Mouse (Mus musculus) thymus, adult 2 months (tissue): ENCODE measurements around the gene Gm11756. TPM values are rescaled to one million over a fixed set of nuclear protein-coding genes. Genes with fewer than 3 reads are reported as not detected.
"Not testable (repeated sequence)": the region's sequence is repeated elsewhere in the genome, so short reads cannot be mapped to it uniquely, and the experiment has no call there.

Source experiments
- DNase-seq: peaks from one replicate; pipeline ENCODE4 v3.0.0; 2021
- H3K27ac ChIP-seq: fragments of 200-500 bp; 2 replicates; pipeline ENCODE4 v1.5.1; 2012; ENCODE audit warnings: low read length, control low read depth; ENCODE audit not compliant: control insufficient read depth, insufficient read depth
- H3K27me3 ChIP-seq: fragments of 200-500 bp; 2 replicates; pipeline ENCODE4 v1.6.1; 2012; ENCODE audit warnings: mild to moderate bottlenecking, low read length, moderate library complexity, mixed read lengths; ENCODE audit not compliant: control insufficient read depth, insufficient read depth
- H3K36me3 ChIP-seq: fragments of 200-500 bp; 2 replicates; pipeline ENCODE4 v1.6.1; 2012; ENCODE audit warnings: mild to moderate bottlenecking, low read length, moderate library complexity; ENCODE audit not compliant: control insufficient read depth, insufficient read depth
- H3K4me1 ChIP-seq: fragments of 200-500 bp; replicated peaks from 2 replicates; pipeline ENCODE4 v1.6.1; 2012; ENCODE audit warnings: low read length; ENCODE audit not compliant: control insufficient read depth, insufficient read depth
- H3K4me3 ChIP-seq: fragments of 200-500 bp; 2 replicates; pipeline ENCODE4 v1.5.1; 2012; ENCODE audit warnings: mild to moderate bottlenecking, low read length, control low read depth, moderate library complexity; ENCODE audit not compliant: control insufficient read depth, insufficient read depth
- CTCF ChIP-seq: fragments of 200-500 bp; IDR thresholded peaks from 2 replicates; pipeline ENCODE4 v1.5.1; 2012; ENCODE audit warnings: mild to moderate bottlenecking, control low read depth, low read length, moderate library complexity, borderline replicate concordance; ENCODE audit not compliant: control insufficient read depth, poor library complexity, insufficient read depth; ENCODE audit errors: extremely low read depth
- POLR2A ChIP-seq: fragments of 200-500 bp; IDR thresholded peaks from 2 replicates; pipeline ENCODE4 v1.6.1; 2012; ENCODE audit warnings: mild to moderate bottlenecking, low read length, control low read depth, moderate library complexity; ENCODE audit not compliant: control insufficient read depth, poor library complexity, insufficient read depth; ENCODE audit errors: extremely low read depth
- WGBS: fragments of 180-500 bp; shearing (Covaris S2); methylation state at CpG from one replicate; pipeline ENCODE4 v1.1.7; 2018; 5-methylcytosine and 5-hydroxymethylcytosine counted together
- polyA plus RNA-seq: library from polyadenylated mRNA; depleted of rRNA; stranded (reverse); fragments of >200 nt; gene quantifications from 2 replicates; pipeline ENCODE4 v1.2.3, GENCODE M21; 2012; rRNA removed

Gene Gm11756
- polyA plus RNA-seq = not detected in 2 replicates

DNA sequence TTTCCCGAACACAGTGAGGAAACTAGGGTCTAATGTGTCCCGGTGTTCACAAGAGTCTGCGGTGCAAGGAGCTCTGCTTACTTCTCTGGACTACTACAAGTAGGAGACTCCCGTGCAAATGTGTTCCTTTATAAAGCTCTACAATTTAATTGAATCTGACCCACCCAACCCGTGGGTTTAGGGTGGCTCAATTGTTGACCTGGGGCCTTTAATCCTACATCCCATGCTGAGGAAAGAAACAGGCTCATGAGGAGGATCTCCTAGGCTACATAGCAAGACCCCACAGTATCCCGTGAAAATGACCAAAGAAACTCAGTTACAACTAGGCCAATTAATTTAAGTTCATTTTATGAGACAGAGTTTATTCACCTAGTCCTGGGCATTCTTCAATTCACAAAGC lies at the start of gene Gm11756:
TSS of gene Gm11756 (minus strand) at position 101 of the 400 bp plus-strand sequence.
- not testable (repeated sequence) for DNase-seq, H3K4me1 ChIP-seq, H3K27me3 ChIP-seq, H3K36me3 ChIP-seq, H3K27ac ChIP-seq, H3K4me3 ChIP-seq
- 90% methylated on average over 6 of the region's 6 CpGs for WGBS

DNA sequence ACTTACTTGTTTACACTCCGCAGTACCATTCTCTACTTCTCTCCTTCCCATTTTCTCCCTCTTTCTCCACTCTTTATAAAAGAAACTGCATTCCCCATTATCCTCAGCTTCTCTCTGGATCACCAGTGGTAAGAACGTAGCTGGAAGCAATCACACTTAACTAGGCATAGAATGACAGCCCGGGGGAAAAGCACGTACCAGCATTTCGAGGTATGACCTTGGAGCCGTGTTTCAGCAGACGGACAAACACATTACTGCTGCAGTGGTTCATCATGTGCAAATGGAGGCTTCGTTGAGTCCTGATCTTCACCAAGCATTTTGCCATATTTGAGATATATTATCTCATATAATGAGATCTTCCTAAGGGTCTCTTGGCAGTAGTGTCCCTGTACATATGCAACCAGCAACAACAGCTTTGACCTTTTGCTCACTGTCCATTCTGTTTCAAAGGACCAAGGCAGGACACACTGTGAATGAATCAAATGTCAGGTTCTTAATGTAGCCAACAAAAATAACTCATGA lies 29.9 kb upstream of the Gm11756 start, which contains the start of gene 2310002L09Rik:
TSS of gene 2310002L09Rik (minus strand) at position 472 of the 522 bp plus-strand sequence.
- TF ChIP-seq CTCF = no peak
- TF ChIP-seq POLR2A = no peak
- Histone ChIP-seq H3K36me3 (no peaks in the 10 kb centered on the region), H3K4me3 (no peak within 1 kb of the TSS), H3K4me1 (no peaks in the 10 kb centered on the region), H3K27ac (no peak within 1 kb of the TSS), H3K27me3 (no peaks in the 10 kb centered on the region)
- 89% methylated on average over 8 of the region's 8 CpGs for WGBS
- no peak for DNase-seq

DNA sequence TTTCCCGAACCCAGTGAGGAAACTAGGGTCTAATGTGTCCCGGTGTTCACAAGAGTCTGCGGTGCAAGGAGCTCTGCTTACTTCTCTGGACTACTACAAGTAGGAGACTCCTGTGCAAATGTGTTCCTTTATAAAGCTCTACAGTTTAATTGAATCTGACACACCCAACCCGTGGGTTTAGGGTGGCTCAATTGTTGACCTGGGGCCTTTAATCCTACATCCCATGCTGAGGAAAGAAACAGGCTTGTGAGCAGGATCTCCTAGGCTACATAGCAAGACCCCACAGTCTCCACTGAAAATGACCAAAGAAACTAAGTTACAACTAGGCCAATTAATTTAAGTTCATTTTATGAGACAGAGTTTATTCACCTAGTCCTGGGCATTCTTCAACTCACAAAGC lies 14.7 kb downstream of the Gm11756 start, which contains the start of gene Gm13871:
TSS of gene Gm13871 (minus strand) at position 101 of the 400 bp plus-strand sequence.
- H3K27me3 ChIP-seq, H3K36me3 ChIP-seq, H3K27ac ChIP-seq, H3K4me1 ChIP-seq, H3K4me3 ChIP-seq, DNase-seq: not testable (repeated sequence)
- no CpG with 5 or more reads among the region's 4 CpGs for WGBS

DNA sequence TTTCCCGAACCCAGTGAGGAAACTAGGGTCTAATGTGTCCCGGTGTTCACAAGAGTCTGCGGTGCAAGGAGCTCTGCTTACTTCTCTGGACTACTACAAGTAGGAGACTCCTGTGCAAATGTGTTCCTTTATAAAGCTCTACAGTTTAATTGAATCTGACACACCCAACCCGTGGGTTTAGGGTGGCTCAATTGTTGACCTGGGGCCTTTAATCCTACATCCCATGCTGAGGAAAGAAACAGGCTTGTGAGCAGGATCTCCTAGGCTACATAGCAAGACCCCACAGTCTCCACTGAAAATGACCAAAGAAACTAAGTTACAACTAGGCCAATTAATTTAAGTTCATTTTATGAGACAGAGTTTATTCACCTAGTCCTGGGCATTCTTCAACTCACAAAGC lies 29.5 kb downstream of the Gm11756 start, which contains the start of gene Gm11757:
TSS of gene Gm11757 (minus strand) at position 101 of the 400 bp plus-strand sequence.
- not testable (repeated sequence) for H3K27me3 ChIP-seq, H3K4me3 ChIP-seq, H3K27ac ChIP-seq, DNase-seq, H3K4me1 ChIP-seq, H3K36me3 ChIP-seq
- WGBS = no CpG with 5 or more reads among the region's 4 CpGs

DNA sequence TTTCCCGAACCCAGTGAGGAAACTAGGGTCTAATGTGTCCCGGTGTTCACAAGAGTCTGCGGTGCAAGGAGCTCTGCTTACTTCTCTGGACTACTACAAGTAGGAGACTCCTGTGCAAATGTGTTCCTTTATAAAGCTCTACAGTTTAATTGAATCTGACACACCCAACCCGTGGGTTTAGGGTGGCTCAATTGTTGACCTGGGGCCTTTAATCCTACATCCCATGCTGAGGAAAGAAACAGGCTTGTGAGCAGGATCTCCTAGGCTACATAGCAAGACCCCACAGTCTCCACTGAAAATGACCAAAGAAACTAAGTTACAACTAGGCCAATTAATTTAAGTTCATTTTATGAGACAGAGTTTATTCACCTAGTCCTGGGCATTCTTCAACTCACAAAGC lies 44.4 kb downstream of the Gm11756 start, which contains the start of gene Gm11758:
TSS of gene Gm11758 (minus strand) at position 101 of the 400 bp plus-strand sequence.
- H3K27ac ChIP-seq, DNase-seq, H3K4me1 ChIP-seq, H3K4me3 ChIP-seq, H3K27me3 ChIP-seq, H3K36me3 ChIP-seq: not testable (repeated sequence)
- WGBS = no CpG with 5 or more reads among the region's 4 CpGs

Other genes with a start within 250 kb of the Gm11756 start
- not detected in 2 replicates for gene Gm428, start 237.2 kb downstream of the Gm11756 start, polyA plus RNA-seq
- gene Rasef, start 129.8 kb downstream of the Gm11756 start, polyA plus RNA-seq = 0.77 and 1.1 TPM in 2 replicates
- gene Gm11758, start 44.5 kb downstream of the Gm11756 start, polyA plus RNA-seq = not detected in 2 replicates
- gene Gm11757, start 29.6 kb downstream of the Gm11756 start, polyA plus RNA-seq = not detected in 2 replicates
- not detected in 2 replicates for gene Gm13871, start 14.8 kb downstream of the Gm11756 start, polyA plus RNA-seq
- 0.32 TPM in 1 of 2 replicates, not detected in the other for gene 2310002L09Rik, start 30.1 kb upstream of the Gm11756 start, polyA plus RNA-seq
- 0.06 TPM in 1 of 2 replicates, not detected in the other for gene Frmd3, start 92.7 kb upstream of the Gm11756 start, polyA plus RNA-seq